Mouse (Mus musculus): ENCODE measurements at regions not wholly inside any gene's neighbourhood (a gene's known extent, or its start where the extent isn't known, plus 50 kb on each side); places are given as distances from the start of the nearest gene placed in this dataset.

DNA sequence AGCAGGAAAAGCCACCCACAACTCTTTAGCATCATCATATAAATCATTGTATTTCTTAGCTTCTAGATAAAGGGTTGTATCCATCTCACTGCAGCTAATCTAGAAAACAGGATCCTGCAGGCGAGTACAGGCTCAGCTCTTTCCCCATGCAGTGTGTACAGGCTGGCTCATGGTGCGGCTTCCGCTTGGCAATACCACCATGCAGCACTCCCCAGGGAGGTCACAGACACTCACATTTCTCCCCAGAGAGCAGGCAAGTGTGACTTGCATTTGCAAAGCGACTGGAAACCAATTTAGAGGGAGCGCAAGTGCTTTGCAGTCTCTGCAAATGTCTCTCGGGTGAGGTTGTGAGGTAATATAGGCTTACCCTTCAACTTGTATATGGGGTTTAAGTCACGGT lies 69.1 kb upstream of the Zfp366 start:
- Histone ChIP-seq H3K4me1 (peaks cover 10% of the 10 kb centered on the region; the same call in 1 of the 2 replicates), H3K9ac (replicated peaks) (no peak overlapping the region), H3K4me3 (no peak overlapping the region), H3K27me3 (no peaks in the 10 kb centered on the region), H3K4me2 (replicated peaks) (no peak overlapping the region), H3K27ac (replicated peaks) (no peak overlapping the region), H3K9me3 (no peaks in the 10 kb centered on the region), H3K36me3 (no peaks in the 10 kb centered on the region)
- WGBS, result 89% methylated on average over 7 of the region's 7 CpGs
- no peak for ATAC-seq (replicated peaks)

DNA sequence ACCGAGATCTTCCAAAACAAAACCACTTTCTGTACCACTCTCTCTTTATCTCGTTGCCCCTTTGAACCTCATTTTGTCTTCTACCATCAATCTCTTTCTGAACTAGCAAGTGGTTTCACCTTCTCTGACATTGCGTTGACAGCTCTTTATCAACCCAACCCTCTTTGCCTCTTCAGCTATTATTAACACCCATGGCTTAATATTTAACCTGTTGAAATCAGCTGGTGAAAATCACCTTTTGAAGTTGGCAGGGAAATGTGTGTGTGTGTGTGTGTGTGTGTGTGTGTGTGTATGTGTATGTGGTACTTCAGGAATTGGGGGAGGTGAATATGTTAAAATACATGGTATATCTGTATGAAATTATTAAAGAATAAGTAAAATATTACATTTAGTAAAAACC lies 70.1 kb upstream of the Zfp366 start:
- no peak for ATAC-seq (replicated peaks)
- Histone ChIP-seq H3K36me3 (no peaks in the 10 kb centered on the region), H3K4me2 (replicated peaks) (no peak overlapping the region), H3K27me3 (no peaks in the 10 kb centered on the region), H3K27ac (replicated peaks) (no peak overlapping the region), H3K9me3 (no peaks in the 10 kb centered on the region), H3K4me1 (peaks cover 10% of the 10 kb centered on the region; the same call in 1 of the 2 replicates), H3K4me3 (no peak overlapping the region), H3K9ac (replicated peaks) (no peak overlapping the region)
- WGBS, result 83% methylated on average over 3 of the region's 3 CpGs

DNA sequence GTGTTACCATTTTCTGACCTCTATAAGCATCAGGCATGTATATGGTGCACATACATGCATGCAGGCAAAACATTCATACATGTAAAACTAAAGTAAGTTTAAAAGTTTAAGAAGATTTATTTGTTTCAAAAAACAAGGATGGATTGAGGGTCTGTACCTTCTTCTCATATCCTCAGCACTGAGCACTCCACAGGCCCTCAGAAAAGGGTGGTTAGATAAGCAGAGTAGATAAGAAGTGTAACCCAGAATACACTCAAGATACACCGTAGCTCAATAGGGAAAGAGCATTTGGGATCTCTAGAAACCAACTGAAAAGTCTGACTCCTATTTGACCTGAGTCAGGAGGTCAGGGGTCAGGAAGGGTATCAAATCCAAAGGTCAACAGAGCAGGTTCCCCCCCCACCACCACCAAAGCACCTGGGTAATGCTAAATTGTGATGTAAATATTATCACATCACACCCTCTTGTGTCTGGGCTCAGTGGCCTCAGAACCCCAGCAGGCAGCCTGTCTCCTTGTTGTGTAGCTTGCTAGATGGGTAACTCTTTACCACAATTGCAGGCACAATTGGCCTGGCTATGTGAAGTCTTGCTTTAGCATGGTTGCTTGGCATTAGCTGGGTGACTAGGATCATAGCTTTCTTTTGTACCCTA lies 72.8 kb upstream of the Zfp366 start:
- H3K4me1 ChIP-seq, result no peaks in the 10 kb centered on the region
- no peak overlapping the region for H3K9ac ChIP-seq (replicated peaks)
- H3K27ac ChIP-seq (replicated peaks), result no peak overlapping the region
- no peaks in the 10 kb centered on the region for H3K36me3 ChIP-seq
- H3K9me3 ChIP-seq, result no peaks in the 10 kb centered on the region
- no peak for ATAC-seq (replicated peaks)
- H3K27me3 ChIP-seq, result no peaks in the 10 kb centered on the region
- H3K4me3 ChIP-seq, result no peak overlapping the region
- H3K4me2 ChIP-seq (replicated peaks), result no peak overlapping the region
- WGBS, result 95% methylated on average over 1 of the region's 1 CpGs

DNA sequence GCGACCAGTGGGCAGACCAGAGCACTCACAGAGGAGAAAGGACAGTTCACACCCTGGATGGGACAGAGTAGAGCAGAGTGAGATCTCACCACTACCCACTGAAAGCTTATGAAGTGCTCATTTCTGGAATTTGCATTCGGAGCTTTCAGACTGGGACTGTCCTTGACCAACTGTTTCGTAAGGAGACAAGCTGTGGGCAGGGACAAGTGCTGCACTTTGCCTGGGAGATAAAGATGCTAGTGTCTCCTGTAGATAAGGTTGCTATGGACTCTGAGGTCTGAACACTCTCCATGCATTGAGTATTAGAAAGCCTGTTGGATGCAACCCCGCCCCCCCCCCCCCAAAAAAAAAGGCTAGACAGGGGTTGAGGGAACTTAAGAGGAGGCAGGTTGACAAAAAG lies 76.6 kb upstream of the Zfp366 start:
- no peak overlapping the region for H3K9ac ChIP-seq (replicated peaks)
- no peak overlapping the region for H3K4me2 ChIP-seq (replicated peaks)
- H3K36me3 ChIP-seq, result no peaks in the 10 kb centered on the region
- WGBS, result 87% methylated on average over 4 of the region's 4 CpGs
- H3K27ac ChIP-seq (replicated peaks), result no peak overlapping the region
- H3K9me3 ChIP-seq, result no peaks in the 10 kb centered on the region
- H3K27me3 ChIP-seq, result no peaks in the 10 kb centered on the region
- H3K4me3 ChIP-seq, result no peak overlapping the region
- no peak for ATAC-seq (replicated peaks)
- no peaks in the 10 kb centered on the region for H3K4me1 ChIP-seq

- H3K4me1 ChIP-seq, result peaks cover 11% of the 10 kb centered on the region; the same call in 1 of the 2 replicates
- H3K27ac ChIP-seq (replicated peaks), result no peak overlapping the region
- H3K4me2 ChIP-seq (replicated peaks), result no peak overlapping the region
- no peak overlapping the region for H3K4me3 ChIP-seq
- WGBS, result 80% methylated on average over 9 of the region's 9 CpGs
- ATAC-seq (replicated peaks), result no peak
- no peaks in the 10 kb centered on the region for H3K9me3 ChIP-seq
- H3K36me3 ChIP-seq, result no peaks in the 10 kb centered on the region
- no peaks in the 10 kb centered on the region for H3K27me3 ChIP-seq
- H3K9ac ChIP-seq (replicated peaks), result no peak overlapping the region
Observed at GRCm38 (mm10) chr13:99102089-99102681, 82.4 kb upstream of the Zfp366 start.

DNA sequence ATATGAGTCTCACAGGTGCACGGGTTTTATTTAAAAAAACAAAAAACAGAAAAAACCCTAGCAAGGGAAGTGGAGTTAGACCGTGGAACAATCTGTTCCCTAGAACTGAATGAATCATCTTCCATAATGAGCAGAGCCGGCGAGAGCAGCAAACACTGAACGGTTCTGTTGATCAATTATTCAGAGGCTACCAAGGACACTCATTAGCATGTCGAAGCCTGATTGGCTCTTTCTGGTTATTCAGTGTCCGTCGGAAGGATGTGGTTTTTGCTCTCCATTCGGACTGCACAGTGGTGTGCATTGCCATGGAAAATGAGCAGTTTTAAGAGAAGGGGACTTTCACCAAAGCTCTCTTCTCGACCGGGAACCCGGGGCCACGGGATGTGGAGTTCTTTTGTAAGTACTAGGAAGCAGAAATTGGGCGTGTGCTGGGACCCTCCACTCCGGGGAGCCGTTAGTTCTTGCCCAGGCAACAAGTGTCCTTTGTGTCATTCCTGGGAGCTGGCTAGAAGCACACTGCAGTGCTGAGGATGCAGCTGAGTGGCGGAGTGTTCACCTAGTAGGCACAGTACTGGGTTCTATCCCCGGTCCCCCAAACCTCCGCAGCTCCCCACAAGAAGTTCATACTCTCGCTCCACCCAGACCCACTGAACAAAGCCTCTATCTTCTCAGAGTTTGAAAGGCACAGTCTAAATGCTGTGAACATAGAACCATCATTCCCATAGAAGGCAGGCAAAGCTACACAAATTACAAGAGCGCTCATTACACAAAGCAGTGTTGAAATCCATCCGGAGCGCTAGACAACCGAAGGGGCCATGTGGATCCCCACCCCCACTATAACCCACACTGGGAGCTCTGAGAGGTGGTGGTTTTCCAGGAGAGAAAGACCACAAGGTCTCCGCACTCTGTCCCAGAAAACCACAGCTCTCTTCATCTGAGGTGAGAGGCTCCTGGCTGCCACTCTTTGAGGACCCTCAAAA lies 83.9 kb upstream of the Zfp366 start:
- H3K9ac ChIP-seq (replicated peaks), result 0 out of 2 replicates have a peak overlapping the region, but pooled peaks have one; percentile 13

DNA sequence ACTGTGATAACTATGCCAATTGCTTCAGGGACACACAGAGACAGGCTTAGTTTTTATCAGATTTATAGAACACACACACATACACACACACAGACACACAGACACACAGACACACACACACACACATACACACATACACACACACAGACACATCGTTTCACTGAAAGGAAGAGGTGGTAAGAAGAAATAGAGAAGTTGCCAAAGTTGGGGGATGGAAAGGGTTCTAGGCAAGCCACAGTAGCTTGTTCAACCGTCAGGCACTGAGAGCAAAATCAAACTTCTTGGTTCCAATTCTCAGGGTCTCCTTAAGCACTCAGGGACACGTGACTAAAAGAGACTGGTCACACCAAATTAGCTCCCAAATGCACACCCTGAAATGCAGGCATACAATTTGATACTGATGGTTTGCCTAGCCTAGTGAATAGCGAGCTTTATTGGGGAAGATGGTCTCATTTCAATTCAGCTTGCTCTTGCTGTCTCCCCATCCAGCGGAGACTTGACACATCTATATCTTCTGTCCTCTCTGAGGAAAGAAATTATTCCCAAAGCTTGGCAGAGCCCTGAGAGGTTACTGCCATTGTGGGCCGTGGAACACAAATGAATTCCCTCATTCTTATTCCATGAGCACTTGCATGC lies 84.7 kb upstream of the Zfp366 start:
- H3K4me3 ChIP-seq, result peak overlapping the region; percentile 20; the same call in 1 of the 2 replicates
- H3K9me3 ChIP-seq, result no peaks in the 10 kb centered on the region
- H3K36me3 ChIP-seq, result no peaks in the 10 kb centered on the region
- ATAC-seq (replicated peaks), result peak; percentile 12; the same call in 1 of the 2 replicates
- 25% methylated on average over 6 of the region's 6 CpGs for WGBS
- no peak overlapping the region for H3K9ac ChIP-seq (replicated peaks)
- H3K4me1 ChIP-seq, result peaks cover 11% of the 10 kb centered on the region; the same call in 1 of the 2 replicates
- H3K27ac ChIP-seq (replicated peaks), result peak overlapping the region; percentile 63; the same call in 1 of the 2 replicates
- H3K4me2 ChIP-seq (replicated peaks), result peak overlapping the region; percentile 38
- no peaks in the 10 kb centered on the region for H3K27me3 ChIP-seq

More for the DNA sequence above, 83.9 kb upstream of the Zfp366 start:
- Histone ChIP-seq H3K27ac (replicated peaks) (peak overlapping the region; percentile 63; the same call in 1 of the 2 replicates), H3K9me3 (no peaks in the 10 kb centered on the region), H3K4me1 (peaks cover 11% of the 10 kb centered on the region; the same call in 1 of the 2 replicates), H3K4me2 (replicated peaks) (peak overlapping the region; percentile 38), H3K27me3 (no peaks in the 10 kb centered on the region), H3K36me3 (no peaks in the 10 kb centered on the region), H3K4me3 (peak overlapping the region; percentile 20)
- ATAC-seq (replicated peaks), result peak; percentile 89
- 22% methylated on average over 25 of the region's 25 CpGs for WGBS

- Histone ChIP-seq H3K27ac (replicated peaks) (no peak overlapping the region), H3K4me1 (peaks cover 11% of the 10 kb centered on the region; the same call in 1 of the 2 replicates), H3K27me3 (no peaks in the 10 kb centered on the region), H3K4me3 (no peak overlapping the region), H3K4me2 (replicated peaks) (no peak overlapping the region), H3K9me3 (no peaks in the 10 kb centered on the region), H3K36me3 (no peaks in the 10 kb centered on the region), H3K9ac (replicated peaks) (no peak overlapping the region)
- ATAC-seq (replicated peaks), result no peak
- WGBS, result 88% methylated on average over 7 of the region's 7 CpGs
Observed at GRCm38 (mm10) chr13:99099226-99099625, 85.4 kb upstream of the Zfp366 start.

GRCm38 (mm10) chr13:99097606-99098545 lies 86.7 kb upstream of the Zfp366 start:
- Histone ChIP-seq H3K36me3 (no peaks in the 10 kb centered on the region), H3K9me3 (no peaks in the 10 kb centered on the region), H3K9ac (replicated peaks) (no peak overlapping the region), H3K4me2 (replicated peaks) (no peak overlapping the region), H3K27ac (replicated peaks) (no peak overlapping the region), H3K4me3 (no peak overlapping the region), H3K4me1 (peaks cover 20% of the 10 kb centered on the region), H3K27me3 (no peaks in the 10 kb centered on the region)
- WGBS, result 97% methylated on average over 6 of the region's 6 CpGs
- ATAC-seq (replicated peaks), result no peak

DNA sequence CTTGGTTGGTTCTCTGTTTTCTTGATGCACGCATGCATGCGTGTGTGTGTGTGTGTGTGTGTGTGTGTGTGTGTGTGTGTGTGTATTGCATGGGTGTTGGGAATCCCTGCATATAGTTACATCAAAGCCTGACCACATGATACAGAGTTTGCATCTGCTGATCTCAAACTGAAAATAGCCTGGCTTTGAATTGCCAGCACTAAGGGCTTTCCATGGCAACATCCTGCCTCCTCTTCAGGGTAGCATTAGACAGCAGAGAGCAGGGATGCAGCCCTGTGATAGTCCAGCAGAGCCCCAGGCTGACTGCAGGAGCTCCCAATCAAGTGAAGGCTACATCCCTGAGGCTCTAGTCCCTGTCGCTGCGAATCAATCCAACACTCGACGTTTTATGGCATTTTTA lies 87.8 kb upstream of the Zfp366 start:
- ATAC-seq (replicated peaks), result no peak
- Histone ChIP-seq H3K4me1 (peaks cover 22% of the 10 kb centered on the region), H3K36me3 (no peaks in the 10 kb centered on the region), H3K9ac (replicated peaks) (no peak overlapping the region), H3K27me3 (no peaks in the 10 kb centered on the region), H3K9me3 (no peaks in the 10 kb centered on the region), H3K4me2 (replicated peaks) (no peak overlapping the region), H3K27ac (replicated peaks) (no peak overlapping the region), H3K4me3 (no peak overlapping the region)
- 93% methylated on average over 6 of the region's 6 CpGs for WGBS

DNA sequence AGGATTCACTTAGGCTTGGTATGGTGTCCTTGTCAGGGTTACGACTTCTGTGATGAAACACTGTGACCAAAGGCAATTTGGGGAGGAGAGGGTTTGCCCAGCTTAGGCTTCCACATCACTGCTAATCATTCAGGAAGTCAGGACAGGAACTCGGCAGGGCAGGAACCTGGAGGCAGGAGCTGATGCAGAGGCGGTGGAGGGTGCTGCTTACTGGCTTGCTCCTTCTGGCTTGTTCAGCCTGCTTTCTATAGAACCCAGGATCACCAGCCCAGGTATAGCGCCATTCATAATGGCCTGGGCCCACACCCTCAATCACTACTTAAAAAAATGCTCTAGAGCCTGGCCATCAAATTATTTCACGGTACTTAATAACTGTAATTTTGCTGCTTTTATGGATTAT lies 89.6 kb upstream of the Zfp366 start:
- Histone ChIP-seq H3K36me3 (no peaks in the 10 kb centered on the region), H3K27me3 (no peaks in the 10 kb centered on the region), H3K9ac (replicated peaks) (no peak overlapping the region), H3K4me3 (no peak overlapping the region), H3K4me2 (replicated peaks) (no peak overlapping the region), H3K9me3 (no peaks in the 10 kb centered on the region), H3K27ac (replicated peaks) (no peak overlapping the region), H3K4me1 (peaks cover 13% of the 10 kb centered on the region)
- 94% methylated on average over 5 of the region's 5 CpGs for WGBS
- no peak for ATAC-seq (replicated peaks)
